Mouse (Mus musculus) myocyte (in vitro differentiated cells): Measurements from ENCODE around the gene Eapp.

Source experiments
- CEBPB ChIP-seq: IDR thresholded peaks from 2 replicates; pipeline ENCODE4 v1.6.1; 2011; ENCODE audit warnings: mild to moderate bottlenecking, moderate library complexity; ENCODE audit not compliant: poor library complexity, insufficient read depth, severe bottlenecking
- E2F4 ChIP-seq: IDR thresholded peaks from one replicate; pipeline ENCODE4 v1.6.1; 2011; ENCODE audit warnings: mild to moderate bottlenecking, control low read depth, moderate library complexity; ENCODE audit not compliant: insufficient read depth
- MAX ChIP-seq: IDR thresholded peaks from one replicate; pipeline ENCODE4 v1.6.1; 2011; ENCODE audit warnings: low read depth, mild to moderate bottlenecking, control low read depth
- MYOD1 ChIP-seq, 3 experiments: IDR thresholded peaks; one replicate each; pipeline ENCODE4 v1.6.1; 2011; ENCODE audit warnings: control low read depth in 2 of 3, low read depth in 2 of 3, mild to moderate bottlenecking in 2 of 3, moderate library complexity in 1 of 3; ENCODE audit not compliant: insufficient read length in 2 of 3, control insufficient read depth in 1 of 3
- POLR2A ChIP-seq: IDR thresholded peaks from one replicate; pipeline ENCODE4 v1.6.1; 2011; ENCODE audit warnings: low read depth, mild to moderate bottlenecking, control low read depth, moderate library complexity; ENCODE audit not compliant: insufficient read length
- POLR2AphosphoS2 ChIP-seq: IDR thresholded peaks from one replicate; pipeline ENCODE4 v1.6.1; 2011; ENCODE audit warnings: low read depth, control low read depth; ENCODE audit not compliant: insufficient read length
- TCF12 ChIP-seq: IDR thresholded peaks from one replicate; pipeline ENCODE4 v1.6.1; 2011; ENCODE audit warnings: mild to moderate bottlenecking, control low read depth; ENCODE audit not compliant: poor library complexity, insufficient read depth, severe bottlenecking
- TCF3 ChIP-seq: IDR thresholded peaks from one replicate; pipeline ENCODE4 v1.6.1; 2011; ENCODE audit warnings: low read depth, control low read depth; ENCODE audit not compliant: insufficient read length

- TF ChIP-seq POLR2A (no peak), MAX (no peak), POLR2AphosphoS2 (no peak), CEBPB (no peak), MYOD1 (IDR thresholded peaks at IDR 0.05; ENCODE audit: control insufficient read depth in 1 of 3, insufficient read length in 2 of 3, low read depth in 2 of 3) (no peak), E2F4 (no peak), TCF12 (no peak), TCF3 (no peak)
These were observed 37.1 kb downstream of the Eapp start for GRCm38 (mm10) chr12:54658425-54659092.
